Mouse (Mus musculus): ENCODE results near the gene Olfr1442.
"Not testable (repeated sequence)": the region's sequence is repeated elsewhere in the genome, so short reads cannot be mapped to it uniquely, and the experiment has no call there.

DNA sequence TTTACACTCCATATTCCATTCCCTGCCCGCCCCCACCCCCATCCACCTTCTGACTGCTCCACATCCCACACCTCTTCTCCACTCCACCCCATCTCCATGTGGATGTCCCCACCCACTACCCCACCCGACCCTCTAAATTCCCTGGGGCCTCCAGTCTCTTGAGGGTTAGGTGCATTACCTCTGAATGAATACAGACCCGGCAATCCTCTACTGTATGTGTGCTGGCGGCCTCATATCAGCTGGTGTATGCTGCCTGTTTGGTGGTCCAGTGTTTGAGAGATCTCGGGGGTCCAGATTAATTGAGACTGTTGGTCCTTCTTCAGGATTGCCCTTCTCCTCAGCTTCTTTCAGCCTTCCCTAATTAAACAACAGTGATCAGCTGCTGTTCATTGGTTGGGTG, 50.7 kb downstream of the Olfr1442 start:
- not testable (repeated sequence) for TF ChIP-seq CTCF (IDR thresholded peaks at IDR 0.05; ENCODE audit: low read depth); EP300 (optimal IDR thresholded peaks at IDR 0.05)

All from stomach, postnatal 0 days (tissue).